Mouse (Mus musculus): Measurements from ENCODE around the gene Ube2i.

GRCm38 (mm10) chr17:25294111-25294510 is 19.7 kb upstream of the Ube2i start:
- TF ChIP-seq POLR2A (IDR thresholded peaks at IDR 0.05; ENCODE audit: insufficient read depth, low read length) (no peak), CTCF (IDR thresholded peaks at IDR 0.05; ENCODE audit: low read depth, low read length) (no peak), EP300 (IDR thresholded peaks at IDR 0.05; ENCODE audit: insufficient read depth, low read depth, low read length) (no peak)

Data from ES-Bruce4 (cell line).